Mouse (Mus musculus): Measurements from ENCODE around the gene Cxcr2. TPM values are rescaled to one million over a fixed set of nuclear protein-coding genes. Genes with fewer than 3 reads are reported as not detected.

Gene Cxcr2
- total and polyA plus RNA-seq, 3 experiments, result 0.16 TPM; not detected in 2

DNA sequence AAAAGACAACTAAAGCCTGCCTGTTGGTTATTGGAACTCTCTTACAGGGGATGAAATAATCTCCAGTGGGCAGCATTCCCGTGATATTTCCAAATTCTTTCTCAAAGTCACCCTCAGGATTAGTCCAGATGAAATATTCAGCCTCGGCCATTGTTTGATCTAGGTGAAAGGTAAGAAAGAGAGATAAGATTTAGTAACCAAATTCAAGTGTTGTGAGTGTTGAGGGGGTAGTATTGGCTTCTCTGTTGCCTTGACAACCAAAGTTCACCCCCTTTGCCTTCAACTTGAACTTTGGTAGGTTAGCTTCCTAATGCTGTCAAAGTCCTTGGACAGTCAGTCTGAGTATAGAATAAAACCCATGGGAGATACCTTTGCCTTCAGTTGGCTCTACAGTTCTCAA is 38.9 kb downstream of the Cxcr2 start:
- ATAC-seq (ENCODE audit: extremely low read depth, insufficient number of reproducible peaks, low FRiP score, poor library complexity, severe bottlenecking) (no peak), DNase-seq (ENCODE audit: low spot score) (no peak)
- Histone ChIP-seq H3K9me3 (replicated peaks) (no peaks in the 10 kb centered on the region), H3K4me3 (ENCODE audit: low read depth, low read length) (no peak overlapping the region), H3K27me3 (ENCODE audit: insufficient read depth, low read length) (peaks cover 31% of the 10 kb centered on the region), H3K4me1 (ENCODE audit: insufficient read depth, low read depth, low read length) (no peaks in the 10 kb centered on the region), H3K36me3 (replicated peaks) (no peaks in the 10 kb centered on the region)
- no peak for TF ChIP-seq GATA2 (IDR thresholded peaks at IDR 0.05; ENCODE audit: borderline replicate concordance, low read depth, low read length)

DNA sequence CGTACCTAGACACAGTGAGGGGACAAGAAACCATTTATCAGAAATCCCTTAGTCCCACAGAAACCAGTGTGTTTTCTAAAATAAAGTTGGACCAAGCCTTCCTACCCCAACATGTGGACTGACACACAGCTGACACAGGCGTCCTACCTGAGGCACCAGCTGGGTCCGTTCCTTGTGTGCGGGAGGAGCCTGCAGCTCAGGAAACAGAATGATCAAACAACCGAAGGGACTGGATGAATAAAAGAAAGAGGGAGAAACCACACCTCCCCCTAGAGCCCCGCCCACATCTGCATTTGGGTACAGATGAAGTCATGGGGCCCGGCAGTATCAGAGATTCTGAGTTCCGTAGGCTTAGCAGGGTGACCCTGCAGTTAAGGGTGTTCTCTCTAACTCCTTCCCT is 40.7 kb downstream of the Cxcr2 start, which contains the start of gene Cxcr1:
Gene Cxcr1 (minus strand): TSS at position 187 of the 400 bp plus-strand sequence.
- no peak for TF ChIP-seq POLR2AphosphoS5 (IDR thresholded peaks at IDR 0.05; ENCODE audit: insufficient replicate concordance, low read depth, low read length)
- TF ChIP-seq CTCF (IDR thresholded peaks at IDR 0.05; ENCODE audit: low read depth, low read length), result no peak
- no peak for TF ChIP-seq GATA1 (IDR thresholded peaks at IDR 0.05; ENCODE audit: borderline replicate concordance, low read length)
- no peak for TF ChIP-seq TAL1 (conservative IDR thresholded peaks at IDR 0.05; ENCODE audit: low read depth, low read length)
- TF ChIP-seq GATA2 (IDR thresholded peaks at IDR 0.05; ENCODE audit: borderline replicate concordance, low read depth, low read length), result no peak
- no peak for DNase-seq (ENCODE audit: low spot score)
- Histone ChIP-seq H3K4me1 (ENCODE audit: insufficient read depth, low read depth, low read length) (no peaks in the 10 kb centered on the region), H3K27me3 (ENCODE audit: insufficient read depth, low read length) (peaks cover 24% of the 10 kb centered on the region), H3K36me3 (replicated peaks) (no peaks in the 10 kb centered on the region), H3K9me3 (replicated peaks) (no peaks in the 10 kb centered on the region), H3K4me3 (ENCODE audit: low read depth, low read length) (no peak within 1 kb of the TSS)
- ATAC-seq (ENCODE audit: extremely low read depth, insufficient number of reproducible peaks, low FRiP score, poor library complexity, severe bottlenecking), result no peak

DNA sequence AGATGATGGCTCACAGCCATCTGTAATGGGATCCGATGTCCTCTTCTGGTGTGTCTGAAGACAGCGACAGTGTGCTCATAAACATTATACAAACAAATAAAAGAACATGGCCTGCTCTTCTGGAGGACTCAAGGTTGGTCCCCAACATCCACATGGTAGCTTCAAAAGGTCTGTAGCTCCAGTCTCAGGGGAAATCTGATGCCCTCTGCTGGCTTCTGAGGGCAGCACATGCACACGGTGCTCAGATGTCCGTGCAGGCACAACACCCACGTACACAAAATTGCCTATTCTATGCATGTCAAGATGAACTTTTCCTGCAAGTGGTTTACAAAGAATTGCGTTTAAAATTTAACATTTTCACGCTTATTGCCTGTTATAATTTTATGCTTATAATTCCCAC is 42.2 kb downstream of the Cxcr2 start:
- Histone ChIP-seq H3K36me3 (replicated peaks) (no peaks in the 10 kb centered on the region), H3K9me3 (replicated peaks) (no peaks in the 10 kb centered on the region), H3K27me3 (ENCODE audit: insufficient read depth, low read length) (peaks cover 26% of the 10 kb centered on the region), H3K4me1 (ENCODE audit: insufficient read depth, low read depth, low read length) (no peaks in the 10 kb centered on the region), H3K4me3 (ENCODE audit: low read depth, low read length) (no peak overlapping the region)
- ATAC-seq (ENCODE audit: extremely low read depth, insufficient number of reproducible peaks, low FRiP score, poor library complexity, severe bottlenecking) (no peak), DNase-seq (ENCODE audit: low spot score) (no peak)
- TF ChIP-seq GATA1 (IDR thresholded peaks at IDR 0.05; ENCODE audit: borderline replicate concordance, low read length) (no peak), CTCF (IDR thresholded peaks at IDR 0.05; ENCODE audit: low read depth, low read length) (peak; percentile 65; the same call in 1 of the 2 replicates)

DNA sequence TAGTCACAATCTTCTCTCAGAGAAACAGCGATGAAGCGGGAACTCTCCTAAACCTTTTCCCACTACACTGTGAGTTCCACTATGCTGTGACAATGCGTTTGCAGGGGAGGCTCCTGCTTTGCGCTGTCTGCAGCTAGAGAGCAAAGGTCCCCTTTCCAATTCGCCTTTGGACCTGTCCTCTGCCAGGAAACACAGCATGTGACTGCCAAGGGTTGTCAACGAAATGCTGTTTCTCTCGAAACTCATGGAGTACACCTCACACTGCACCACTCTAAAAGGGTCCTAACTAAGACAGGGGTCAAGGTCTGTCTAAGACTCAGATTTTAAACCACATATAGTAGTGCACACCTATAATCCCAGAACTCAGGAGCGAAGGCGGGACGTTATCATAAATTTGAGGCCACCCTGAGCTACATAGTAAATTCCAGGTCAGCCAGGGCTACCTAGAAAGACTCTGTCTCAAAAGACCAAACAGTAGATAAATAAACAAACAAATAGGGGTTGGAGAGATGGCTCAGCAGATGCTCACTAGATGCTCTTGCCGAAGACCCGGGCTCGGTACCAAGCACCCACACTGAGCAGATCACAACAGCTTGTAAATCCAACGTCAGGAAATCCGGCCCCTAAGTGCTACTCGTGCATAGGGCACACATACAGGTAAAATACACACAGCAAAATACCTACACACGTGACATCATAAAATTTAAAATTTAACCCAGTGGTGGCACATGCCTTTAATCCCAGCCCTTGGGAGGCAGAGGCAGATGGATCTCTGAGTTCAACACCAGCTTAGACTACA is 43.0 kb downstream of the Cxcr2 start:
- ATAC-seq (ENCODE audit: extremely low read depth, insufficient number of reproducible peaks, low FRiP score, poor library complexity, severe bottlenecking), result no peak

DNA sequence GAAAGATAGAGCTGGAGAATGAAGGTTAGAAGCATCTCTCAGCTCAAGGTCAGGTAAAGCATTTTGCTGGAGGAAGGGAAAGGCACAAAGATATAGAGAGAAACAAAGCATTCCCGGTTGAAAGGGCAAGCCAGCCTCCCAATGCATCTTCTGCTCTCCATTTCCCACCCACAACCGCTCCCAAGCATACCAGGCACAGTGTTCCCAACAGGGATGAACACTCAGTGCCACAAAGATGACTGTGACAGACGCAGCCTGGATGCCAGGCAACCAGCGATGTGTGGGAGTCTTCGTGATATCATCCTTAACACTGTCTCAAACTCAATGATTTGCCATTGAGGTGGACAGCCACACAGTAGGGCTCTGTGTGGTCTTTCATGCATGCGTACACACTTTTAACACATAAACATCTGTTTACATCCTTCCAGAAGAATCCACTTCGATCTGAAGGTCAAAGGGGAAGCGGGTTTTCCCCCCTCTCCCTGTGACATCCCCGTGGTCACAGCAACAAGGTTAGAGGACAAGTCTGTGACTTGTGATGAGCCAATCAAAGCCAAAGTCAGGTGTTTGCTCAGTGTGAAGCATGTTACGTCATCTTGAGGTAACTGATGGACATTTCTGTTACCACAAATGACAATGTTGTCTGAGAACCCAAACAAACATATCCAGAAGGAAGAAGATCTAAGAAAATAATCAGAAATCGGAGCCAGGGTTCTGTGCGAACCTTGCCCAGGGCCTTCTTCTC is 44.1 kb downstream of the Cxcr2 start:
- DNase-seq (ENCODE audit: low spot score) (no peak), ATAC-seq (ENCODE audit: extremely low read depth, insufficient number of reproducible peaks, low FRiP score, poor library complexity, severe bottlenecking) (no peak)
- Histone ChIP-seq H3K27me3 (ENCODE audit: insufficient read depth, low read length) (peaks cover 24% of the 10 kb centered on the region), H3K4me3 (ENCODE audit: low read depth, low read length) (no peak overlapping the region), H3K36me3 (replicated peaks) (no peaks in the 10 kb centered on the region), H3K9me3 (replicated peaks) (no peaks in the 10 kb centered on the region), H3K4me1 (ENCODE audit: insufficient read depth, low read depth, low read length) (no peaks in the 10 kb centered on the region)
- no peak for TF ChIP-seq GATA2 (IDR thresholded peaks at IDR 0.05; ENCODE audit: borderline replicate concordance, low read depth, low read length)
- TF ChIP-seq GATA1 (IDR thresholded peaks at IDR 0.05; ENCODE audit: borderline replicate concordance, low read length), result no peak
- TF ChIP-seq CTCF (IDR thresholded peaks at IDR 0.05; ENCODE audit: low read depth, low read length), result no peak
- TF ChIP-seq POLR2AphosphoS5 (IDR thresholded peaks at IDR 0.05; ENCODE audit: insufficient replicate concordance, low read depth, low read length), result no peak

More for the DNA sequence above, 43.0 kb downstream of the Cxcr2 start:
- no peak for DNase-seq (ENCODE audit: low spot score)
- H3K4me3 ChIP-seq (ENCODE audit: low read depth, low read length), result no peak overlapping the region
- H3K36me3 ChIP-seq (replicated peaks), result no peaks in the 10 kb centered on the region
- TF ChIP-seq CTCF (IDR thresholded peaks at IDR 0.05; ENCODE audit: low read depth, low read length), result no peak
- no peak for TF ChIP-seq POLR2AphosphoS5 (IDR thresholded peaks at IDR 0.05; ENCODE audit: insufficient replicate concordance, low read depth, low read length)
- no peak for TF ChIP-seq TAL1 (conservative IDR thresholded peaks at IDR 0.05; ENCODE audit: low read depth, low read length)
- TF ChIP-seq GATA1 (IDR thresholded peaks at IDR 0.05; ENCODE audit: borderline replicate concordance, low read length), result no peak
- TF ChIP-seq GATA2 (IDR thresholded peaks at IDR 0.05; ENCODE audit: borderline replicate concordance, low read depth, low read length), result no peak
- no peaks in the 10 kb centered on the region for H3K4me1 ChIP-seq (ENCODE audit: insufficient read depth, low read depth, low read length)
- H3K27me3 ChIP-seq (ENCODE audit: insufficient read depth, low read length), result peaks cover 26% of the 10 kb centered on the region
- no peaks in the 10 kb centered on the region for H3K9me3 ChIP-seq (replicated peaks)

DNA sequence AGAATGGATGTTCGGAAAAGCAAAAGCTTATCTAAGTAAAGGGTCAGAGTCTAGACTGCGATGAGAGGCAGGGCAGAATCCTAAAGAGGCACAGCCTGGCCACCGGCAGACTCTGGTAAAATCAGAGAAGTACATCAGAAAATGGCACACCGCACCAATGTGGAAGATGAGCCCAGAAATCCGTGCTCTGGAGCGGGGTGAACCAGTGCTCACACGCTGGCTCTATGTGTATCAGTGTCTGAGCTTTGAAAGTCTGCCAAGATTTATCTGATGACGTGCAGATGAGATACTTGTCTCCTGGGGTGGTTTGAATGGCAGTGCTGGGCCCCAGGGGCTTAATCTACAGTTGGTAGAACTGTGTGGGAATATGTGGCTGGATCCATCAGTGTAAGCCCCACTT is 45.3 kb downstream of the Cxcr2 start:
- TF ChIP-seq POLR2AphosphoS5 (IDR thresholded peaks at IDR 0.05; ENCODE audit: insufficient replicate concordance, low read depth, low read length), result no peak
- TF ChIP-seq CTCF (IDR thresholded peaks at IDR 0.05; ENCODE audit: low read depth, low read length), result no peak
- TF ChIP-seq GATA2 (IDR thresholded peaks at IDR 0.05; ENCODE audit: borderline replicate concordance, low read depth, low read length), result no peak
- TF ChIP-seq TAL1 (conservative IDR thresholded peaks at IDR 0.05; ENCODE audit: low read depth, low read length), result no peak
- TF ChIP-seq GATA1 (IDR thresholded peaks at IDR 0.05; ENCODE audit: borderline replicate concordance, low read length), result no peak
- DNase-seq (ENCODE audit: low spot score) (no peak), ATAC-seq (ENCODE audit: extremely low read depth, insufficient number of reproducible peaks, low FRiP score, poor library complexity, severe bottlenecking) (no peak)
- Histone ChIP-seq H3K36me3 (replicated peaks) (no peaks in the 10 kb centered on the region), H3K9me3 (replicated peaks) (no peaks in the 10 kb centered on the region), H3K4me1 (ENCODE audit: insufficient read depth, low read depth, low read length) (no peaks in the 10 kb centered on the region), H3K27me3 (ENCODE audit: insufficient read depth, low read length) (peaks cover 27% of the 10 kb centered on the region), H3K4me3 (ENCODE audit: low read depth, low read length) (no peak overlapping the region)
